Mouse (Mus musculus) heart, embryonic 11.5 days (tissue): ENCODE data around the gene Flot1. TPM values are rescaled to one million over a fixed set of nuclear protein-coding genes. Genes with fewer than 3 reads are reported as not detected.

Experiments used
- ATAC-seq: fragments of 200-750 bp; cut with Nextera tagmentation; replicated peaks from 2 replicates; pipeline ENCODE4 v1.8.0; 2017; ENCODE audit warnings: moderate library complexity; ENCODE audit not compliant: insufficient number of reproducible peaks, low FRiP score, low TSS enrichment
- H3K27ac ChIP-seq: fragments of 300-500 bp; sonication (generic); 2 replicates; pipeline ENCODE4 v1.5.1; 2014; ENCODE audit warnings: mild to moderate bottlenecking, low read depth, low read length
- H3K27me3 ChIP-seq: fragments of 300-500 bp; sonication (generic); 2 replicates; pipeline ENCODE4 v1.6.1; 2014; ENCODE audit warnings: mild to moderate bottlenecking, low read length, mixed read lengths; ENCODE audit not compliant: control insufficient read depth, insufficient read depth
- H3K36me3 ChIP-seq: fragments of 300-500 bp; sonication (generic); 2 replicates; pipeline ENCODE4 v1.6.1; 2014; ENCODE audit warnings: mild to moderate bottlenecking, low read length, moderate library complexity, mixed read lengths; ENCODE audit not compliant: control insufficient read depth, insufficient read depth
- H3K4me1 ChIP-seq: fragments of 300-500 bp; sonication (generic); 2 replicates; pipeline ENCODE4 v1.6.1; 2014; ENCODE audit warnings: low read length; ENCODE audit not compliant: control insufficient read depth, insufficient read depth
- H3K4me2 ChIP-seq: fragments of 300-500 bp; sonication (generic); 2 replicates; pipeline ENCODE4 v1.6.1; 2014; ENCODE audit warnings: mild to moderate bottlenecking, moderate library complexity
- H3K4me3 ChIP-seq: fragments of 300-500 bp; sonication (generic); 2 replicates; pipeline ENCODE4 v1.5.1; 2014; ENCODE audit warnings: low read depth, low read length
- H3K9ac ChIP-seq: fragments of 300-500 bp; sonication (generic); 2 replicates; pipeline ENCODE4 v1.6.1; 2014; ENCODE audit warnings: mild to moderate bottlenecking, low read depth, low read length, moderate library complexity
- H3K9me3 ChIP-seq: fragments of 300-500 bp; sonication (generic); replicated peaks from 2 replicates; pipeline ENCODE4 v1.6.1; 2016; ENCODE audit warnings: low read length; ENCODE audit not compliant: control insufficient read depth
- WGBS: fragments of 180-500 bp; shearing (Covaris S2); extraction: QIAGEN DNeasy Blood & Tissue Kit; methylation state at CpG from one replicate; pipeline ENCODE4 v1.1.7; 2014; ENCODE audit not compliant: insufficient replicate concordance; 5-methylcytosine and 5-hydroxymethylcytosine counted together
- polyA plus RNA-seq: library from polyadenylated mRNA; unstranded; fragments of >200 nt; fragmentation: Nextera tagmentation; extraction: Ambion mirVana; gene quantifications from 2 replicates; pipeline ENCODE4 v1.2.1, GENCODE M21; 2014

Flot1 gene
- polyA plus RNA-seq = 71.3 and 74.0 TPM in 2 replicates

DNA sequence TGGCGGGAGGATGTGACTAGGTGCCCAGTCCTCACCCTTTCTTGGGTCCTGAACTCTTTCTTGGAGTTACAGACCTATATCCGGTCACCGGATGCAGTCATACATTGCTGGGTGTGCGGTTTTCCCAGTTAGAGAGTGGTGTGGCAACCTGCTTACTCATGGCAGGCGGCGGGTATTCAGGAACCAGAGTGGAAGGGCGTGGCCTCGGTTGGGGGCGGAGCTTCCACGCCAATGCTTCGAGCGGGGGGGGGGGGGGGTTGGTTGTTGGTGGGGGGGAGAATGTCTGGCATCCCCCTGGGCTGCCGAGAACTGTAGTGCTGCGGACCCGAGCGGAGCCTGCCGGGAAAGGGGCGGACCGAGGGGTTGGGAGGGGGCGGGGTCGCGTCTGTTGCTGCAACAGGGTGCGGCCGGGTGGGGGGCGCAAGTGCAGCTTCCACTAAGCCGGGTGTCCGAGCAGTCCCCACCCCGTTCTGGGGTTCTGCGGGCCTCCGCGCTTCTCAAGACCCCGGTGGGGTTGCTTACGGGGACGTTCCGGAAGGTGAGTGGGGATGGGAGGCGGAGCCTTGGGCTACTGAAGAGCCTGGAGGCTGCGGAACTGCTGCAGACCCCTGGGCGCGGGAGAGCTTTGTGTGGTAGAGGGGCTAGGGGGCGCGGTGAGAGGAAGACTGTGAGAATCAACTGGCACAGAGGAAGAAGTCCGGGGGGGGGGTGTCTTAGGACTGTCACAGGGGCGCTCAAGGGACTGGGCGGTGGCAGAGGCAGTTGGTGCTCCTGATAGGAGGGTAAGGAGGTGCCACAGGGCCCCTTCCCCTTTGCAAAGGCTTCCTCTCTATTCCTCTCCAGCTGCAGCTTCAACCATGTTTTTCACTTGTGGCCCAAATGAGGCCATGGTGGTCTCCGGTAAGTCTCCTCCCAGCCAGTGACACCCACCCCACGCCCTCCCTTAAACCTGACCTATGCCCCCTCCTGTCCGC lies at the start of gene Flot1:
Gene Flot1, plus strand, starts transcription at position 267 of the 974 bp plus-strand sequence.
- peak; percentile 84 for ATAC-seq
- 0% methylated on average over 44 of the region's 47 CpGs for WGBS
- Histone ChIP-seq H3K4me2 (peak within 1 kb of the TSS; percentile 98), H3K9me3 (no peaks in the 10 kb centered on the region), H3K36me3 (peaks cover 19% of the 10 kb centered on the region), H3K27me3 (0 out of 2 replicates have a peak, but pooled peaks cover 2% of the 10 kb centered on the region), H3K27ac (peak within 1 kb of the TSS; percentile 80), H3K9ac (peak within 1 kb of the TSS; percentile 79), H3K4me3 (peak within 1 kb of the TSS; percentile 63), H3K4me1 (peaks cover 8% of the 10 kb centered on the region; the same call in 1 of the 2 replicates)

DNA sequence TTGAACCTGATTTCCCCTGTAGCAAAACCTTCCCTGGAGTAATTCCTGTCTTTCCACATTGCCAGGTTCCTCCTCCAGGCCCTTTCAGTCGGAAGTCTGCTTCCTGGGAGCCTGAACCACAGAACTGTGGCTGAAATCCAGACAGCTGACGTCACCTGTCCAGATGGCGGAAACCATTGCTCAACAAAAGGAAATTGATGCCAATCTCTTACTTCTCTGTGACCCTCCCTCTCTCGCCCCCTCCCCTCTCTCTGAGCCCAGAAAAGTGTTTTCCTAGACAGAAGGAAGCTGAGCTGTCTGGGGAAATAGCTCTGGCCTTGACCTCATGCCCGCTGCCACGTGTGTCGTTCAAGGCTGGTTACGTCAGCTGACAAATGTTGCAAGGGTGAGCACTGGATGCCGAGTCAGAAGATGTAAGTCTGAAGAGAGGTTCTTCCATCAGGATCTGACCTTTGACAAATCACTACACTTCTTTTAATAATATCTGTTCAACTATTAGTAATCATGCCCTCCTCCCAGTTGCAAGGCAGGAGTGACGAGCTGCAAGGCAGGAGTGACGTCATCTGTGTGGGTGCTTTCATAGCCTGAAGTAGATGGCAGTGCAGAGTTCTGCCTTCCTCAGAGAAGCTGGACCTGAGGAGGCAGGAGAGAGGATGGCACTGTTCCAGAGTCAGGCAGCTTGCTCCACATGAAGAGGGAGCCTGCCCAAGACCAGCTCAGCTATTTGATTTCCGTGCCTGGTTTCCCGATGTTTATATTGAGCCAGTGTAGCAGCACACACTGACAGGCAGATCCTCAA lies 46.0 kb upstream of the Flot1 start:
- H3K4me3 ChIP-seq = no peak overlapping the region
- ATAC-seq = peak; percentile 46; the same call in 1 of the 2 replicates
- no peaks in the 10 kb centered on the region for H3K27me3 ChIP-seq
- no peak overlapping the region for H3K4me2 ChIP-seq
- H3K9ac ChIP-seq = no peak overlapping the region
- H3K4me1 ChIP-seq = peaks cover 12% of the 10 kb centered on the region
- 44% methylated on average over 13 of the region's 13 CpGs for WGBS
- peak overlapping the region; percentile 3 for H3K27ac ChIP-seq
- H3K9me3 ChIP-seq = no peaks in the 10 kb centered on the region
- no peaks in the 10 kb centered on the region for H3K36me3 ChIP-seq

DNA sequence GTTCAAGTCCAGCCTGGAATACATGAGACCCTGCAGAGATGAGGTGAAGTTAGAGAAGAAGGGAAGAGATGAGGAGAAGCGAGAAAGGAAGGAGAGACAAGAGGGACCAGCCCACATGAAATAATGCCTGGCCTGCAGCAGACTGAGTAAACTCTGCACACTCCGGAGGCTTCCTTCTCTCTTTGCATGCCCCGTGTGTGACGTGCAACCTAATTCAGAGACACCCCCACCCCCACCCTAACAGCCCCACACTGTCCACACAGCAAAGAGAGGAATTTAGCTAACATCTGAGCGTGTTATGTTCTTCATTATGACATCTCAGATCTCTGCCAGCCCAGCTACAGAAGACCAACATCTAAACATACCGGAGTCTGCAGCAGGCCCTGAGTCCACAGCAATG lies 44.1 kb upstream of the Flot1 start:
- 54% methylated on average over 6 of the region's 6 CpGs for WGBS
- Histone ChIP-seq H3K9me3 (no peaks in the 10 kb centered on the region), H3K27me3 (no peaks in the 10 kb centered on the region), H3K27ac (no peak overlapping the region), H3K4me2 (no peak overlapping the region), H3K9ac (no peak overlapping the region), H3K36me3 (no peaks in the 10 kb centered on the region), H3K4me3 (no peak overlapping the region), H3K4me1 (peaks cover 14% of the 10 kb centered on the region)
- no peak for ATAC-seq

DNA sequence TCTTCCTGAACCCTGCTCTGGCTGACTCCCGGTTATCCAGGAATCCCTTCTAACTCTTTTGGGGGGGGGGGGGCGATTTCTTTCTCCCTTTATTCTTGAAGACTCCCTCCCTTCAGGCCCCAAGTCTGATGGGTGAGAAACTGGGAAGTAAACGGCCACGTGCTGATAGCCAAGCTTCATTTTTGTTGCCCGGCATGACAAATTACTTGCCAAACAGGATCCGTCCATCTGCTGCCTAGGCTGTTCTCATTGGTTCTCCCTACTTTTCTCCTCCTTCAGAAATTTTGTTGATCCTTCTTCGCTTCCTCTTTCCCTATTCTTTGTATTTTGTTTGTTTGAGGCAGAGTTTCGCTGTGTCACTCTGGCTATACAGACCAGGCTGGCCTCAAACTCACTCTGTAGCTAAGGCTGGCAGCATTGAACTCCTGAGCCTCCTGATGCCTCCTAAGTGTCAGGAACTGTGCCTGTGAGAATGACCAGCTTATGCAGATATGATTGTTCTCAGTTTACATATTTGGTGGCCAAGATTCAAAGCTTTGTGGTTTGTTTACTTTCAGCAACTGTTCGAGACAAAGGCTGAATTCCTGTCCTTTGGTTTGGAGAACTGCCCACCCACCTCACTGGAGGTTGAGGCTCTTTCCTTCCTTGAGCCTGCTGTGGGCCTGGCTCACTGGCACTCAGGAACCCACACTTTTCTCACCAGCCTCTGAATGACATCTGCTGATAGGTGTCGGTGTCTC lies 43.4 kb upstream of the Flot1 start:
- Histone ChIP-seq H3K27ac (no peak overlapping the region), H3K4me1 (peaks cover 16% of the 10 kb centered on the region)
- no peak for ATAC-seq

DNA sequence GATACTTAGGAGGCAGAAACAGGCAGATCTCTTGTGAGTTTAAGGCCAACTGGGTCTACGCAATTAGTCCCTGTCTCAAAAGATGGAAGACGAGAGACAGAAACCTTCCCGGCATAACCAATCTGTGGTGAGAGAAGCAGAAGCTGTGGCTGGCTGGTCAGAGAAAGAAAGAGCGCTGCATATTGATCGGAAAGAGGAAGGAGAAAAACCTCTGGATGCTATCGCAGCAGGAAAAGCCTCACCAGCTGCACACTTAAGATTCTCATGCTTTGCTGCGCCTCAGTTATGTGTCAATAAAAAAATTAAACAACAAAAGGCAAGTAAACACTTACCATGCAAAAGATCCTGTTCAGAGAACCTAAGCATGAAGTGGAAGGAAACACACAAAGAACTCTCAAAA lies 42.7 kb upstream of the Flot1 start:
- H3K27ac ChIP-seq = no peak overlapping the region
- 88% methylated on average over 7 of the region's 7 CpGs for WGBS
- ATAC-seq = no peak
- no peaks in the 10 kb centered on the region for H3K27me3 ChIP-seq
- no peaks in the 10 kb centered on the region for H3K36me3 ChIP-seq
- H3K4me3 ChIP-seq = no peak overlapping the region
- H3K9ac ChIP-seq = no peak overlapping the region
- peaks cover 21% of the 10 kb centered on the region for H3K4me1 ChIP-seq
- H3K4me2 ChIP-seq = no peak overlapping the region
- H3K9me3 ChIP-seq = no peaks in the 10 kb centered on the region

More for the DNA sequence above, 43.4 kb upstream of the Flot1 start:
- no peaks in the 10 kb centered on the region for H3K36me3 ChIP-seq
- no peak overlapping the region for H3K4me3 ChIP-seq
- H3K27me3 ChIP-seq = no peaks in the 10 kb centered on the region
- 64% methylated on average over 10 of the region's 10 CpGs for WGBS
- no peak overlapping the region for H3K4me2 ChIP-seq
- H3K9ac ChIP-seq = no peak overlapping the region
- H3K9me3 ChIP-seq = no peaks in the 10 kb centered on the region

DNA sequence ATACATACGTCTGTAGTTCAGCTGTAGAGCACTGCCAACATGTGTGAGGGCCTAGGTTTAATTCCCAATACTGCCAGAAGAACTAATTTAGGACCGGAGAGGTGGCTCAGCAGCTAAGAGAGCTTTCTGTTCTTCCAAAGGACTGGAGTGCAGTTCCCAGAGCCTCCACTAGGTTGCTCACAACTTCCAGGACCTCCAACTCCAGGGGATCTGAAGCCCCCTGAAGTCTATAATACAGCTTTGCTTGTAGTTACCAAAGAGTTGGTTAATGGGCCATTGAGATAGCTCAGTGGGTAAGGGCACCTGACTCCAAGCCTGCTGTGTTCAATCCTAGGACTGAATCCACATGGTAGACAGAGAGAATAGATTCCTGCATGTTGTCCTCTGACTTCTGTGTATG lies 40.6 kb upstream of the Flot1 start:
- no peak overlapping the region for H3K4me2 ChIP-seq
- 70% methylated on average over 2 of the region's 2 CpGs for WGBS
- H3K27ac ChIP-seq = no peak overlapping the region
- H3K9ac ChIP-seq = no peak overlapping the region
- no peak overlapping the region for H3K4me3 ChIP-seq
- no peaks in the 10 kb centered on the region for H3K27me3 ChIP-seq
- no peaks in the 10 kb centered on the region for H3K9me3 ChIP-seq
- H3K4me1 ChIP-seq = peaks cover 12% of the 10 kb centered on the region; the same call in 1 of the 2 replicates
- H3K36me3 ChIP-seq = no peaks in the 10 kb centered on the region
- ATAC-seq = no peak

DNA sequence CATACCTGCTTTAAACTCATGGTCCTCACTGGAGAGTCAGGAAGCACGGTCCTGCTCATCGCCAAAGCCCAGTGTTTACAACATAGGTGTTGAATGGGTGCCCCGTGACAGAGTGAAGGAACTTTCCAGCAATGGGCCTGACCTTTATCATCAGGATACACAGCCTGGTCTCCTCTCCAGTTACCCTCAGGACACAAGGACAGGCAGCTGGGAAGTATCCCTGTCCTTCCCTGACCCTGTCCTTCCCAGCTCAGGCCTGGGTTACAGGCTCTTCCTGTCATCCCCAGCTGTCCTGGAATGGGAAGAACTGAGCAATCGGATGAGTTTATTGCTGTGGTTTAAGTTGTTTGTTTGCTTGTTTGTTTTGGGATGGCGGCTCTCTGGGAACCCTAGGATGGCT lies 40.1 kb upstream of the Flot1 start:
- 83% methylated on average over 5 of the region's 5 CpGs for WGBS
- Histone ChIP-seq H3K27ac (no peak overlapping the region), H3K4me1 (peaks cover 12% of the 10 kb centered on the region; the same call in 1 of the 2 replicates), H3K9ac (no peak overlapping the region), H3K9me3 (no peaks in the 10 kb centered on the region), H3K4me2 (no peak overlapping the region), H3K4me3 (no peak overlapping the region), H3K36me3 (no peaks in the 10 kb centered on the region), H3K27me3 (no peaks in the 10 kb centered on the region)
- ATAC-seq = no peak

DNA sequence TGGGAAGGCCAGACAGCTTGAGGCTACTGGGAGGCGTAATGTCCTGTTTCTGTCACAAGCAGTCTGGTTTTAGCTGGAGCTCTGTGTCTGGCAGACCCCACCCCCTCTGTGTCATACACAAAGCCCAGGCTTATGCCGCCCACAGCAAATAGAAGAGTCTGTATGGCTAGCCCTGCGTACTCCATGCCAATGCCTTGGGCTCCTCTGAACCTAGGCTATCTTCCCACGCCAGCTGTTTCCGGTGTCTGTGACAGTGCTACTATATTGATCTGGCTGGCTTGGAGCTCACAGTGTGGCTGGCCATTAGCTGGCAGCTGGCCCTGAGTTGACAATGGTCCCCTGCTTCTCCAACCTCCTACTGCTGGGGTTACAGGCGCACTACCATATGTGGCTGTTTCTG lies 39.1 kb upstream of the Flot1 start:
- no peaks in the 10 kb centered on the region for H3K9me3 ChIP-seq
- H3K36me3 ChIP-seq = no peaks in the 10 kb centered on the region
- H3K27ac ChIP-seq = peak overlapping the region; percentile 46
- no peak overlapping the region for H3K9ac ChIP-seq
- peak; percentile 59; the same call in 1 of the 2 replicates for ATAC-seq
- peaks cover 10% of the 10 kb centered on the region; the same call in 1 of the 2 replicates for H3K4me1 ChIP-seq
- H3K27me3 ChIP-seq = no peaks in the 10 kb centered on the region
- WGBS = 60% methylated on average over 6 of the region's 6 CpGs
- H3K4me2 ChIP-seq = no peak overlapping the region
- H3K4me3 ChIP-seq = no peak overlapping the region
